Mouse (Mus musculus): ENCODE measurements around the gene Rac3.
A peak's percentile ranks its signal among the peaks of the same experiment; 100 is the strongest.
"Not testable (repeated sequence)": the region's sequence is repeated elsewhere in the genome, so short reads cannot be mapped to it uniquely, and the experiment has no call there.

The Rac3 gene

DNA sequence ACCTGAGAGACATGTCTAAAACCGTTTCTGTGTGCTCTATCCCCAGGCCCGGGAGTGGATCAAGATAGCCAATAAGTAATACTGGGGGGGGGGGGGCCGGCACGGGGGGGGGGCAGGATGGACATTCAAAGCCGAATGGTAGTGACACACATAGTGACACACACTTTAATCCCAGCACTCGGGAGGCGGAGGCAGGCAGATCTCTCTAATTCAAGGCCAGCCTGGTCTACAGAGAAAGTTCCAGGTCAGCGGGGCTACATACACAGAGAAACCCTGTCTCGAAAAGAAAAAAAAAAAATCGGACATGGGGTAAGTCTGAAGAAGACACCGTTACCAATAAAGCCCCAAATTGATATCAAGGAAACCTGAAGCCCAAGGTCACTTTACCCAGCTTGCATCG, 6.3 kb downstream of the Rac3 start:
- DNase-seq (ENCODE audit: low read depth, low spot score): no peak

DNA sequence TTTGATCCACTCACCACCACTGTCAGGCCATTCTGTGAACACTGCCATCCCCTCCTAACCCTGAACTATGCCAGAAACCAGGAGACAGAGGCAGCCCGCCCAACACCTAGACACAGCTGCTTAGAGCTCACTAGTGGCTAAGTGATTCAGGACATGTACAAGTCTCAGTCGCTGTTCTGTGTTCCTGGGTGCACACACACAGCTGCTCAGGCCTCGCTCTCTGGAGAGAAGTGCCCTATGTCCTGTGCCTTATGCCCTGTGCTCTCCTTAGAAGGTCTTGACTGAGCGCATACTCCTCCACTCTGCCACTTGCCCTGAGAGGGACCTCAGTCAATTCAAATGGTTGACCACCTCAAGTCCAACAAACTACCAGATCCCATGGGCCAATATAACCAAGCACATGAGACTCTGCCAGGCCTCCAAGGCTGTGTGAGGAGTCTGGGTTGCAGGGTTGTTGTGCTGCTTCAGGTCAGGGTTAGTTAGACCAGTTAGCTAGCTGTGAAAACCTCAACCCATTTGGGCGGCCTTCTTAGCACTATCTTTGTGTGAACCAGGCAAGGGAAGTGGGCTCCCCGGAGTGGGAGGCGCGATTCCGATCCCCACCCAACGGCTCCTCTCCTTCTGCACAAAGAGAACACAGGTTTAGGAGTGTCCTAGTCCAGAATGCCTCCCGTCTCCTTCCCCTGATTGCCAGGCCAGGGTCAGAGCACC, 7.4 kb downstream of the Rac3 start:
- DNase-seq (ENCODE audit: low read depth, low spot score): no peak

DNA sequence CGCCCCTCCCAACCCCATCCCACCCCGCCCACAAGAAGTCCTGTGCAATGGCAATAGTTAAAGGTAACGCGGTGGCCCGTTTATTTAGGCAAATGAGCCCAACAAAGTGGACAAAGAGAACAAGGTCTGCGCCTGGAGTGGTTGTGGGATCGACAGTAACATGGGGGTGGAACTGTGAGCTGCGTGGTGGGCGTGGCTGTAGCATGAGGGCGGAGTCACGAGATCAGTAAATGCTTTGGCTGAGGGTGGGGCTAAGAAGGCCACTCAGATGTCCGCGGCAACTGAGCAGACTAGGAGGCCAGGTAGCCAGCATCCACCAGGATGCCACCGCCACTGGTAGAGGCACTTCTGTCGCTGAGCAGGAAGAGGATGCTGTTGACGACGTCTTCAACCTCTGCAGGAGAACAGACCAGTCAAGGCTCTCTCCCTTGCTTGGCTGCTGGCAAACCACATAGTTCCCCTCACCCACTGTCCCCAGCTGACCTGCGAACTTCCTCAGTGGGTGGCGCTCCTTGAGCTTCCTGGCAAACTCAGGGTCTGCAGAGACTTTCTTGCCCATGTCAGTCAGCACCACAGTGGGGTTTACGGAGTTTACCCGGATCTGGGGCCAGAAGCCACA, 8.3 kb downstream of the Rac3 start:
- peak; percentile 80 for DNase-seq (ENCODE audit: low read depth, low spot score)

DNA sequence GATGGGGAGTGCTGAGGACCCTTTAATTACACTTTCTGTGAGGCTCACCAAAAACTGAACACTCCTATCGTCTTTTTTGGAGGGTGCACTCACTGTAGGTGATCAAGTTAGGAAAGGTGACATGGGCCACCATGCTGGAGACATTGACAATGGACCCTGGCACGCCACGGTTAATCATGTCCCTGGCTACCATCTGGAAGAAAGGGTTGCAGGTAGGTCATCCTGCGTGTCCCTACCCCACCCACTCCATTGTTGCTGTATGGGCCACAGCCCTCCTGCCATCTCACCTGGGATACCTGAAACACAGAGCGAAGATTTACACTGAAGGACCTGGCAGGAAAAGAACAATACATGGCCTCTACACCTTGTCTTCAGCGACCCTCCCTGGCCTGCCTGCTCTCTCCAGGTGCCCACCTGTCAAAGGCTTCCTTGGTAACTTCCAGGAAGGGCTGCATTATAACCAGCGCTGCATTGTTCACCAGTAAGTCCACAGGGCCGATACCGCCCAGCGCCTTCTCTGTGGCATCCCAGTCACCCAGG, 9.1 kb downstream of the Rac3 start:
- no peak for DNase-seq (ENCODE audit: low read depth, low spot score)

DNA sequence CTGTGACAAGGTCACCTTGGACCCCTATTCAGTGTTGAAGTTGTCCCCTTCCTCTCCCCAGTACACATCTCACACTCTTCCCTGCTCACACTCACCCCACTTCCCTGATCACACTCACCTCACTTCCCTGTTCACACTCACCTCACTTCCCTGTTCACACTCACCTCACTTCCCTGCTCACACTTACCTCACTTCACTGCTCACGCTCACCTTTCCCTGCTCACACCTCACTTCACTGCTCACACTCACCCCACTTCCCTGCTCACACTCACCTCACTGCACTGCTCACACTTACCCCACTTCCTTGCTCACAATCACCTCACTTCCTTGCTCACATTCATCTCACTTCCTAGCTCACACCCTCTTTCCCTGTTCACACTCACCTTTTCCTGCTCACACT, 10.1 kb downstream of the Rac3 start:
- no peak for DNase-seq (ENCODE audit: low read depth, low spot score)

DNA sequence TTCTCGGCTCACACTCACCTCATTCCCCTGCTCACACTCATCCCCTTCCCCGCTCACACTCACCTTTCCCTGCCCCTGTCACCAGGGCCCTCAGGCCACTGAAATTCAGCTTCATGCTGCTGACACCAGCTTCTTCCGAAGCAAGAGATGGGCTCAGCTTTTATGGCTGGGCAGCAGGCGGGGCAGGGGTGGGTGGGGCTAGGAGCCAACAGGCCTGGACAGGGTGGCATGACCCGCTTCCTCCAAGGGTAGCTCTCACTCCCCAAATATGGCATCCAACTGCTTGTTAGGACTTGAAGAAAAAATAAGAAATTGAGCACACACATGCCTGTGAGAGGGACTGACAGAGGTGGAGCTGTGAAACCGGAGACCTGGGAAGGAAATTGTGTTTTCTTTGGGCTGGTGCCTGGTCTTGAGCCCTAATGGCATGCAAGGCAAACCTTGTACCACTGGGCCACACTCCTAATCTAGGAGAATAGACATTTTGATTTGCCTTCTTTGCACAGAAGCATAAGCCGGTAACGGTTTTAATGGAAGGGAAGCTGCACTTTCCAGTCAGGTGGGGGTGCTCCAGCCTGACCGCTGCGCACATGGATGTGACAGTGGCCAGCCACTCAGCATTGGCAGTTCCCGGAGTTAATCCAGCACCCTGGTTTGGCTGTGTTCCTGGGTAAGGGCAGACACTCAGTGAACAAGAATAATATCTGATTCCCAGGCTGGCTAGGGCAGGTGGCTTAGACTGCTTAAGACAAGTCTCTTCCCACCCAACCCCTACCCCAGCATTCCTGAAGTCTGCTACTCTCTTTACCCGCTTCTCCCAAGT, 10.8 kb downstream of the Rac3 start, which contains the start of gene Cbr2:
Gene Cbr2 (minus strand): TSS at position 257 of the 823 bp plus-strand sequence.
- DNase-seq (ENCODE audit: low read depth, low spot score): no peak

DNA sequence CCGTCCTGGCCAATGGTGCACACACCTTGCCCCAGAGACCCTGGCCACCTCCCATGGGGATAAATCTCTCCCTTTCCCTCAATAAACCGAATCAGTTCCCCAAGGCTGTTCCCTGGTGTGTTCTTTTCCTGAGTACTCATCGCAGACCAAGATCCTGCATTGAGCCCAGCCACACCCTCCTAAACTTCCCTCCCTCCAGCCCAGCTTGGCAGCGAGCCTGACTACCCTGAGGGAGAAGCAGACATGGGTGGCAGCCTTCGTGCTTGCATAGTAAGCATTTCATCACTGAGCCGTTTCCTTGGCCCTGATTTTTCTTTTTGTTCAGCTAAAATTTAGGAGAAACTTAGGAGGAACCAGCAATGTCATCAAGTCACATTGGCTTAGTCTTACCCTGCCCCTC, 12.3 kb downstream of the Rac3 start:
- DNase-seq (ENCODE audit: low read depth, low spot score): no peak

DNA sequence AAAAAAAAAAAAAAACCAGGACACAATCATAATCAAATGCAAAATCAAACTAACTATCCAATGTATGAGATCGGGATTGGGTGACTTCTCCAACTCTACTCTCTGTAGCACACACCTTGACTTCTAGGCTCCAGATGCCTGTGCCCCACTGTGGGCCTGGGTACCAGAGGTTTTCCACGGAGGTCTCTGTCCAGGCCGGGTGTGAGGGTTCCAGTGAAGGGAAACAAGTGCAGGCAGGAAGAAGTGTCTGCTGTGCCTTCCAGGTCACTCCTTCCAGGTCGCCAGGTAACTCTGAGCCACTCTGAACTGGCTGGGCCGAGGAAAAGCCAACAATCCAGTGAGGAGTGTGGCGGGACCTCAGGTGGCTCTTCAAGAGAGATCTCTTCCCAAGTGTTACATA, 15.2 kb downstream of the Rac3 start:
- DNase-seq (ENCODE audit: low read depth, low spot score): no peak

DNA sequence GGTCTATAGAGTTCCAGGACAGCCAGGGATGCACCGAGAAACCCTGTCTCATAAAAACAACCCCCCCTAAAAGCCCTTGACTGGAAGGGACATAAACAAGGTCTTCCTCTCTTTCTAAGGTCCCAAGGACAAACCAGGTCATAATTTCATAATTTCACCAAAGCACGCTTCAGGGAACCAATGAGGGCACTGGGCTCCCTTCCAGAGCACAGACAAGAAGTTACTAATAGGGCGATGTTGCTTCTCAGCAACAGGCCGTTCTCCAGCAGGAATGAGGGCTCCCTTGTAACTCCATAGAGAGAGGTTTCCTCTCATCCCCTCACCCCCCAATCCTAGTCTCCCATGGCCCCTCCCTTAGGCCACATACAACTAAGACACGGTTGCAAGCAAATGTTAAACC, 19.7 kb downstream of the Rac3 start:
- DNase-seq (ENCODE audit: low read depth, low spot score): no peak

DNA sequence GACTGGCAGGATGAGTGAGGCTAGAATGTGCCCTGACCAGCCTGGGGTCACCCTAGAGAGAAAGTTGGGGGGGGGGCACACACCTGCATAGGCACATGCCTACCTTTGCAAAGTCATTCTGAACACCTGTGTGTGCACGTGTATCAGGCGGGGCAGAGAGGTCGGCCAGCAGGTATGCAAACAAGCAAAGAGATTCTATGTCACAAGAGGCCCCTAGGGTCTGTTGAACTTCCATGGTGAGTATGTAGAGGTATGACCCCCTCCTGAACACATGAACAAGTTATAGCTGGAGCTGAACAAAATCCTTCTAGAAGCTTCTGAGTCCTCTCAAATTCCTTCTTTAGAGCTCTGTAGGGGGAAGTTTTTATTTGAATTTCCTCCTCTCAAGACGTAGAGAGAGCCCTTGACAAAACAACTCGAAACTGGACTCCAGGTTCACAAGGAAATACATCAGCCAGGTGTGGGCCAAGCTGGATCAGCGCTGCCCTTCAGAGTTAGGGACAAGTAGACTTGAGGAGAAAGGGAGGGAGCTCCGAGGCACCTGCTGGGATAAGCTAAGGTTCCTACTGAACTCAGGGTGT, 22.9 kb downstream of the Rac3 start:
- DNase-seq (ENCODE audit: low read depth, low spot score): no peak

DNA sequence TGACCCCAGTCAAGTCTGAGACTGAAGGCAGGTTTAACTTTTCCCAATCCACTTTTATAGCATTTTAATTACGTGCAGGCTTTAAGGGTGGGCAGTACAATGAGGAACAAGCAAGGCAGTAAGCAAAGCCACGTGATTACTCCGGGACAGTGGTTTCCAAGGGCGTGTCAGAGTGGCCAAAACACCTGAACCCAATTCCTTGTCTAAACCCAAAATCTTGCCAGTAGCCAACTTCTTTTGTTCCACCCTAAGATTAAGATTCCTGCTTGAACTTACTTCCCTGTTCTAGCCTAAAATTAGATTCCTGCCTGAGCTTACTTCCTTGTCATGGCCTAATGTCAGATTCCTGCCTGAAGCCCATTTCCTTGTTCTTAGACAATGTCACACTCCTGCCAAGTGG, 26.7 kb downstream of the Rac3 start:
- DNase-seq (ENCODE audit: low read depth, low spot score): no peak

DNA sequence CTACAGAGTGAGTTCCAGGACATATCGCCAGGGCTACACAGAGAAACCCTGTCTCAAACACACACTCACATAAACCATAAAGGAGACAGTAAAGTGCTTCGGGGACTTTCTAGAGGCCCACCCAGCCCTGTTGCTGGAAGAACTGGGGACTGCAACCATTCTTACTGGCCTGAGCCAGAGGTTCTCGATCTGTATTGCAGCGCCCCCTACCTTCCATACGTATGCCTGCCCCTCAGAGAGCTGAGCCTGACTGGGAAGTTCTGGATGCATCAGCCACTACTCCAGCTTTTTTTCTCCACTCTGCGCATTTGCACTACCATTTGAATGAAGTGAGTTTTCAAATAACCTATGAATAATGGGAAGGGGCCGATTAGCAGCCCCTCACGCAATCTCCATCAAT, 28.2 kb downstream of the Rac3 start:
- DNase-seq (ENCODE audit: low read depth, low spot score): peak; percentile 80

DNA sequence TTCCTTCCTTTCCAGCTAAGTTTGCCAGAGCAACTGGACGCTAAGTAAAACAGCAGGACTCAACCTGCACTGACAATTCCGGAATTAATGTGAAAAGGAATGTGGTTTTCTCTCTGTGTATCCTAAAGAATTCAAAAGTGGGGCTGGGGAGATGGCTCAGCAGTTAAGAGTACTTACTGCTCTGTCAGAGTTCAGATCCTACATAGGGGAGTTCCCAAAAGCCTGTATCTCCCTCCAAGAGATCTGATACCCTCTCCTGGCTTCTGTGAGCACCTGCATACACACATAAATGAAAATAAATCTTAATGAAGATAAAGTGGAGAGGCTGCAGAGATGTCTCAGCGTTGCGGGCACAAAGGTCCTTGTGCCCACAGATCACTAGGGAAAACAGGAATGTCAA, 30.3 kb downstream of the Rac3 start:
- DNase-seq (ENCODE audit: low read depth, low spot score): no peak

DNA sequence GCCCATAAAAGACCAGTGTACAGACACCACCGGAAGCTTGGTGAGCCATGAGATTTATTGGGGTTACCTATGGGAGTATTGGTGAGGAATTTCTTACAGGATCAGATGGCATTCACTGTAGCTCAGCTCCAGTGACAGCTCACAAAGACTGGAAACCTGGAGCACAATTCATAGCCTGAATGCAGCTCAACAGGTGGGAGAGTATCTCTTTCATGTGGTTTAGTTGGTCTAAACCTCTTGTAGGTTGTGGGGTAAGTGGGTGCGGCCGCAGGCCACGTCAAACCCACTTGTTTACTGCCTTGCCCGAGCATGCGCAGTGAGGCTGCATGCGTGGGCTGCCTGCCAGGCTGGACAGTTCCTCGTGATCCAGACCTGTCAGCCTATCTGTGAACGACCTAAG, 39.0 kb downstream of the Rac3 start:
- no peak for DNase-seq (ENCODE audit: low read depth, low spot score)

DNA sequence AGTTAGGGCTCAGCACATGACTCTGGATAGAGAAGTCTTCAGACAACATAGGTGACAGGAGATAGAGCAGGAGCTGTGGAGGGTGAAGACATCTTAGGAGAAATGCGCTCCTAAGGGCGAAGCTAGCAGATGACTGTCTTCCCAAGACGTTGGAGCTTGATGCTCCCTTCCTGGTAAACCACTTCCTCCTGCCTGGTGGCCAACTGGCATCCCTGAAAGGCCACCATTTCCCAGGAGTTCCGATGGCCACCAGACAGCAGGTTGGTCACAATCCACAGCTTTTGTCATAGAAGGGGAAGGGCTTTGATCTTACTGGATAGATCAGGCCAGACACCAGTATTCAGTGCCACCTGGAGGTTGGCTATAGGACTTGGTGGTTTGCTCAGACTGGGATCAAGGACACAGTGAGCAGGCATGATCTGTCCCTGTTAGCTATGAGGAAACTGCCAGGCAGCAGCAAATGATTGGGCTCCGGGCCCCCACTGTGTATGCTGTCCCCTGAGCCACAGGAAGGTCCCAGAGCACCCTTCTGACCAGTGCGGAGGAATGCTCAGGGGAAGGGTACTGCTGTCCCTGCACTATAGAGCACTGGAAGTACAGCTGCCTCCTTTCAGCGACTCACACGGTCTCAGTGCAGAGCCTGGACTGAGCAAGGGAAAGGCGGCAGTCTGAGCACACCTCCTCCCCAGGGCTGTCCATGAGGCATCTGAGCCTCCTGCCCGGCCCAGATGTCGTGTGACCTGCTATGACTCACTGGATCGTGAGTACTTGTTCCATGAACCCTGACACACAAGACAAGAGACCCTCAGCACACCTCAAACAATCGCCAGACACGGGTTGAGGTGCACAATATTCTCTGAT, 40.8 kb downstream of the Rac3 start:
- DNase-seq (ENCODE audit: low read depth, low spot score): no peak

DNA sequence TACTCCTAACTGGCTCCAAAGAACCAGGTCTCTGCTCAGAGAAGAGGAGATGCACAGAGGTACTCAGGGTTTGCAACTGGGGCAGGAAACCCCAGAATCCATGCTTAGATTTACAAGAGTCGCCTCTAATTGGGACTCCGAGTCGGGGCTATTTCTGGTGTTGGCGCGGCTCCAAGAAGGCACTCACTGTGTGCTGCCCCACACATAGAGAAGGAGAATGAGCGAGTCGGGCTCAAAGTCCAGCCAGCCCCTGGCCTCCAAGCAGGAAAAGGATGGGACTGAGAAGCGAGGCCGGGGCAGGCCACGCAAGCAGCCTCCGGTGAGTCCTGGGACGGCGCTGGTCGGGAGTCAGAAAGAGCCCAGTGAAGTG, 41.4 kb downstream of the Rac3 start, which contains the start of gene Hmga1b:
Gene Hmga1b (plus strand): TSS at position 123 of the 370 bp plus-strand sequence.
- DNase-seq (ENCODE audit: low read depth, low spot score): not testable (repeated sequence)

DNA sequence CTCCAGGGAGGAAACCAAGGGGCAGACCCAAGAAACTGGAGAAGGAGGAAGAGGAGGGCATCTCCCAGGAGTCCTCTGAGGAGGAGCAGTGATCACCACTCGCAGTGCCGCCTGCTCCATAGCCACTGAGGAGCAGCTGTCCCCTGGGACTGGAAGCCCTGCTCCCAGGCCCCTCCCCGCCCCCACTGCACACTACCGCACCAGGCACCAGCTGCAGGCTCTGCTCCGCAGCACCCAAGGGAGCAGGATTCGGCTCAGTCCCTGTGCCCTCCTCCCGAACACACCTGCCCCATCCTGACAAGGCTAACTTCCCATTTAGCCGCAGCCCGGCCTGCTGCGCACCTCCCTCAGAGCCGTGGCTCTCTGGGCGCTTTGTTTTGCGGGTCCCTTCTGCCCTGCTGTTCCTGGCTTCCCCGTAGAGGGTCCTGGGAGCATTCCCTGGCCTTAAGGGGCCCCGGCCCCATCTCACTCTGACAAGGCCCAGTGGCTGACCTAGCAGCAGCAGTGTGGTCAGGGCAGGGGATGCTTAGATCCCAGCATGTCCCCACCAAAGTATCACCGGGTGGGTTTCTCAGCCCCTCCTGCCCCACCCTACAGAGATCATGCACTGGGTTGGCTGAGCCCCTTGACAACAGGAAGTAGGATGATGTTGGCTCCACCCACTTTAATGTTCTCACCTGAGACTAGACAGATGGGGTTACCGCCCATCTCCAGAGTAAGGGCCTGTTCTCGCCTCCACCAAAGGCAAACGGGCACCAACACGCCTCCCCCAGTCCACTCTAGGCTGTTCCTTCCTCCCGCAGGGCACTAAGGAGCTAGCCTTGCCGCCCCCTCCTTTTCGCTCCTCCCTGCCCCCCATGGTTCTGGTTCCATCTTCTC, 42.1 kb downstream of the Rac3 start:
- not testable (repeated sequence) for DNase-seq (ENCODE audit: low read depth, low spot score)

DNA sequence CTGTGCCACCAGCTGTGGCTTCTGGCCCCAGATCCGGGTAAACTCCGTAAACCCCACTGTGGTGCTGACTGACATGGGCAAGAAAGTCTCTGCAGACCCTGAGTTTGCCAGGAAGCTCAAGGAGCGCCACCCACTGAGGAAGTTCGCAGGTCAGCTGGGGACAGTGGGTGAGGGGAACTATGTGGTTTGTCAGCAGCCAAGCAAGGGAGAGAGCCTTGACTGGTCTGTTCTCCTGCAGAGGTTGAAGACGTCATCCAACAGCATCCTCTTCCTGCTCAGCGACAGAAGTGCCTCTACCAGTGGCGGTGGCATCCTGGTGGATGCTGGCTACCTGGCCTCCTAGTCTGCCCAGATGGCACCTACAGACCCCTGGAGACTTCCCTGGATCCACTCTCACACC, 45.8 kb downstream of the Rac3 start:
- not testable (repeated sequence) for DNase-seq (ENCODE audit: low read depth, low spot score)

DNA sequence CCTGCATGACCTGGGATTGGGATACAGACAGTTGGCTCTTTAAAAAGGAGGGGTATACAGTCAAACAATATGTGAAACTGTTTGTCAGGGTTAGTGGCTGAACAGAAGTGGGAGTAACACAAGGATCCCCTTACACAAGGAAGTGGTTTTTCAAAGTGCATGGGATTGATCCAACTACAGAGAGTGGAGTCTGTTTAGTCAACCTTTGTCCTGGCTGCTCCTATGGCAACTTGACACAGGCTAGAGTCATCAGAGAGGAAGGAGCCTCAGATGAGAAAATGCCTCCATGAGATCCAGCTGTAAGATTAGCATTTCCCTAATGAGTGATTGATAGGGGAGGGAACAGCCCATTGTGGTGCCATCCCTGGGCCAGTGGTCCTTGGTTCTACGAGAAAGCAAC, 46.9 kb downstream of the Rac3 start:
- no peak for DNase-seq (ENCODE audit: low read depth, low spot score)

DNA sequence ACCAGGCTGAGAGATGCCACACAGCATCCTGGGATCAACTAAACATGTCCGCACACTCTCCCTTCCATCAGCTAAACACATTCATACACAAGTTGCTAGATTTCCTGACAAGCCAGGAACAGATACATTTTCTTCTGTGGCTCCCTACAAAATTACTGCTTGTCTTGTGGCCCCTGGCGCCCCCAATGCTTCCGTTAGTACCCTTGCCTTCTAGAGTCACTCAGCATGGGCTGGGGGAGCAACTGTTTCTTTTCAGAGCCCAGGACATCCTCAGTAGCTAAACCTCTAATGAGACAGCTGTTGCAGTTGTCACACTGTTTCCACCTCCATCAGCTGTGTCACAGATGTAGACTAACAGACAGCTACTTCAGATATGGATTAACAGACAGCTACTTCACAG, 51.5 kb downstream of the Rac3 start:
- DNase-seq (ENCODE audit: low read depth, low spot score): no peak

Measured in ES-CJ7 (cell line).